Mouse (Mus musculus): Measurements from ENCODE around the gene Ttll5.

GRCm38 (mm10) chr12:85944419-85944818 is 120.0 kb downstream of the Ttll5 start:
- TF ChIP-seq CTCF (IDR thresholded peaks at IDR 0.05; ENCODE audit: low read depth), result no peak
- TF ChIP-seq EP300 (IDR thresholded peaks at IDR 0.05; ENCODE audit: low read depth), result no peak

All from heart, postnatal 0 days (tissue).